Mouse (Mus musculus) forebrain, embryonic 16.5 days (tissue): Measurements from ENCODE around the gene Ccdc7a. TPM values are rescaled to one million over a fixed set of nuclear protein-coding genes. Genes with fewer than 3 reads are reported as not detected.

ENCODE experiments used
- ATAC-seq: fragments of 200-750 bp; cut with Nextera tagmentation; 2 replicates; pipeline ENCODE4 v1.8.0; 2017; ENCODE audit warnings: mild to moderate bottlenecking, moderate library complexity
- H3K27ac ChIP-seq: fragments of 300-500 bp; sonication (generic); 2 replicates; pipeline ENCODE4 v1.5.1; 2014; ENCODE audit warnings: low read length, control low read depth
- H3K27me3 ChIP-seq: fragments of 300-500 bp; sonication (generic); replicated peaks from 2 replicates; pipeline ENCODE4 v1.6.1; 2014; ENCODE audit warnings: low read length; ENCODE audit not compliant: control insufficient read depth, insufficient read depth
- H3K36me3 ChIP-seq: fragments of 300-500 bp; sonication (generic); 2 replicates; pipeline ENCODE4 v1.6.1; 2014; ENCODE audit not compliant: control insufficient read depth, insufficient read depth
- H3K4me1 ChIP-seq: fragments of 300-500 bp; sonication (generic); replicated peaks from 2 replicates; pipeline ENCODE4 v1.6.1; 2014; ENCODE audit warnings: low read length; ENCODE audit not compliant: control insufficient read depth, insufficient read depth
- H3K4me2 ChIP-seq: fragments of 300-500 bp; sonication (generic); 2 replicates; pipeline ENCODE4 v1.6.1; 2014; ENCODE audit warnings: mild to moderate bottlenecking, low read length, control low read depth
- H3K4me3 ChIP-seq: fragments of 300-500 bp; sonication (generic); replicated peaks from 2 replicates; pipeline ENCODE4 v1.5.1; 2014; ENCODE audit warnings: mild to moderate bottlenecking, low read length, control low read depth
- H3K9ac ChIP-seq: fragments of 300-500 bp; sonication (generic); replicated peaks from 2 replicates; pipeline ENCODE4 v1.6.1; 2014; ENCODE audit warnings: low read depth, low read length, control low read depth
- H3K9me3 ChIP-seq: fragments of 300-500 bp; sonication (generic); 2 replicates; pipeline ENCODE4 v1.6.1; 2016; ENCODE audit warnings: low read length; ENCODE audit not compliant: control insufficient read depth
- WGBS: fragments of 180-500 bp; shearing (Covaris S2); extraction: QIAGEN DNeasy Blood & Tissue Kit; methylation state at CpG from one replicate; pipeline ENCODE4 v1.1.7; 2014; 5-methylcytosine and 5-hydroxymethylcytosine counted together
- polyA plus RNA-seq: library from polyadenylated mRNA; unstranded; fragments of >200 nt; fragmentation: Nextera tagmentation; extraction: Ambion mirVana; gene quantifications from 2 replicates; pipeline ENCODE4 v1.2.1, GENCODE M21; 2015

Ccdc7a gene
- polyA plus RNA-seq, 1 experiment from 2014 or later, result not detected

GRCm38 (mm10) chr8:128735692-128736091, 329.6 kb downstream of the Ccdc7a start:
- H3K4me3 ChIP-seq, result no peak overlapping the region
- 97% methylated on average over 3 of the region's 3 CpGs for WGBS
- H3K4me2 ChIP-seq, result no peak overlapping the region
- H3K27me3 ChIP-seq, result no peaks in the 10 kb centered on the region
- no peak for ATAC-seq
- no peaks in the 10 kb centered on the region for H3K9me3 ChIP-seq
- H3K27ac ChIP-seq, result no peak overlapping the region
- H3K4me1 ChIP-seq, result no peaks in the 10 kb centered on the region
- peaks cover 32% of the 10 kb centered on the region for H3K36me3 ChIP-seq
- H3K9ac ChIP-seq, result no peak overlapping the region

DNA sequence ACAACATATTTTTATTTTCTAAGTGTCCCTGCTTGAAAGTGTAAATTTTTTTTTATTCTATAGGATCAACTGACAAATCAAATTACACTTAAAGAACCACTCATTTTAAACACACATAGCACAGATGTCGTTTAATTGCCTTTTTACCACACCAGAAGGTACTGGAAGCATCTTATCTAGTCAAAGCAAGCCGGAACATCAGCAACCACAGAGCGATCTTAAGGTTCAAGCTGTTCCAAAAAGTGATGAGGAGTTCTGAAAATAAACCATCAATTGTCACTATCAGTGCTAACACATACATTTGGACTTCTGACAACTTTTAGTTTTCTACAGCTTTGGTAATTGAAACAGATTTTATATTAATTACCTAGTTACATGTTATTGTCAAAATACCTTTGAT, 331.2 kb downstream of the Ccdc7a start:
- 78% methylated on average over 3 of the region's 3 CpGs for WGBS
- H3K36me3 ChIP-seq, result peaks cover 33% of the 10 kb centered on the region
- no peak for ATAC-seq
- no peaks in the 10 kb centered on the region for H3K9me3 ChIP-seq
- H3K27ac ChIP-seq, result no peak overlapping the region
- H3K4me3 ChIP-seq, result no peak overlapping the region
- H3K27me3 ChIP-seq, result no peaks in the 10 kb centered on the region
- no peak overlapping the region for H3K4me2 ChIP-seq
- H3K4me1 ChIP-seq, result no peaks in the 10 kb centered on the region
- no peak overlapping the region for H3K9ac ChIP-seq

DNA sequence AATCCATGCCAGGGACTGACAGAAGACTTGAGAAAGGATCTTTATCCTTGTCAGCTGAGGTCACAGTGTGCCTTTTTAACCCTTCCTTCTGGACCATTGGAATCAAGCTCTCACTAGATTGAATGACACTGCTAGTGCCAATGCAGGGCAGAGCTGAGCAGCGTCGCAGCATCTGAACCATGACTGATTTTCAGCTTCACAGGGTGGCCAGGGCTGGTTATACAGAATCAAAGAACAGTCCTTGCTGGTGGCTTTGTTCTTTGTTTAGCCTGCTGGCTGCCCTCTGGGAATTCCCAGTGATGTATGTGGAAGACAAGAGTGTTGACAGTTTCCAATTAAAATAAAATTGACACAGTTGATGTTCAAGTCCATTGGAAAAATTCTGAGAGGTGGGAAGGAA, 333.1 kb downstream of the Ccdc7a start:
- Histone ChIP-seq H3K9me3 (no peaks in the 10 kb centered on the region), H3K27me3 (no peaks in the 10 kb centered on the region), H3K4me2 (no peak overlapping the region), H3K36me3 (peaks cover 28% of the 10 kb centered on the region), H3K4me1 (no peaks in the 10 kb centered on the region), H3K4me3 (no peak overlapping the region), H3K27ac (no peak overlapping the region), H3K9ac (no peak overlapping the region)
- no peak for ATAC-seq
- WGBS, result 53% methylated on average over 2 of the region's 2 CpGs

DNA sequence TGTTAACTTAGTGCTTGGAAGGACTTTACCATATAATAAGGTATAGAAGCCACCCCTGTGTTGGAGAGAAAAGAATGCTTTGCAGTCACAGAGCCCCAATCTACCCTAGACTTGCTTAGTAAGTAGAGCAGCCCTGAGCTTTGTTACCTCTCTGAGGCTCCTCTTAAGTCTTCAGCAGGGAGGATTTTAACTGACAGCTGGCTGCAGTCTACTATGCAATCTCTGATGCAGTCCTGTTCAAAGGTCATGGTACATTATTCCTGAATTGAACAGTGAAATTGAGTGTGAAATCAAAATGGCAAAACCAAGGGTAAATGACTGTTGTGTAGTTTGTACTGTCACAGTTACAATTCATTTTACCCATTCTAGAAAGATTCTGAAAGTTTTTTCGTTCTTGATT, 338.1 kb downstream of the Ccdc7a start:
- H3K4me2 ChIP-seq, result no peak overlapping the region
- H3K27me3 ChIP-seq, result no peaks in the 10 kb centered on the region
- H3K4me1 ChIP-seq, result no peaks in the 10 kb centered on the region
- no peak for ATAC-seq
- no peak overlapping the region for H3K4me3 ChIP-seq
- H3K9me3 ChIP-seq, result no peaks in the 10 kb centered on the region
- H3K36me3 ChIP-seq, result peaks cover 20% of the 10 kb centered on the region
- no peak overlapping the region for H3K27ac ChIP-seq
- 90% methylated on average over 1 of the region's 1 CpGs for WGBS
- H3K9ac ChIP-seq, result no peak overlapping the region

- Histone ChIP-seq H3K9me3 (no peaks in the 10 kb centered on the region), H3K4me1 (no peaks in the 10 kb centered on the region), H3K27me3 (no peaks in the 10 kb centered on the region), H3K36me3 (peaks cover 23% of the 10 kb centered on the region), H3K4me3 (no peak overlapping the region), H3K27ac (no peak overlapping the region), H3K4me2 (no peak overlapping the region), H3K9ac (no peak overlapping the region)
- WGBS, result 81% methylated on average over 1 of the region's 1 CpGs
- ATAC-seq, result peak; percentile 62; the same call in 1 of the 2 replicates
These were observed 340.5 kb downstream of the Ccdc7a start for GRCm38 (mm10) chr8:128724819-128725218.

- H3K27ac ChIP-seq, result no peak overlapping the region
- H3K36me3 ChIP-seq, result peaks cover 40% of the 10 kb centered on the region
- no peak overlapping the region for H3K9ac ChIP-seq
- H3K4me2 ChIP-seq, result no peak overlapping the region
- no peak for ATAC-seq
- no peaks in the 10 kb centered on the region for H3K9me3 ChIP-seq
- H3K4me1 ChIP-seq, result no peaks in the 10 kb centered on the region
- no peak overlapping the region for H3K4me3 ChIP-seq
- no peaks in the 10 kb centered on the region for H3K27me3 ChIP-seq
These were observed 349.1 kb downstream of the Ccdc7a start for GRCm38 (mm10) chr8:128716184-128716583.

DNA sequence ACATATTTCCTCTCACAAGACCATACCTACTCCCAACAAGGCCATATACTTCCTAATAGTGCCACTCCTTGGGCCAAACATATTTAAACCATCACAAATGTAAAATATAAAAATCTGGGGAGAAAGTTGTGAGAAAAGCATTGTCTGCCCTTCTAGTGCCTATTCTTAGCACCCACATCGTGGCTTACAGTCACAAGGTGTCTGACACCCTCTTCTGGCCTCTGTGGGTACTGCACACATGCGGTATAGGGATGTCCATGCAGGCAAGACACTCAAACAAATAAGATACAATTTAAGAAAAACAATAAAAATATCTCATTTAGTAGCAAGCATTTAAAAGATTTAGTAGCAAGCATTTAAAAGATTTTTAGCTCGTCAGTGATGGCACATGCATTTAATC, 356.1 kb downstream of the Ccdc7a start:
- ATAC-seq, result peak; percentile 55
- no peaks in the 10 kb centered on the region for H3K9me3 ChIP-seq
- peaks cover 15% of the 10 kb centered on the region for H3K36me3 ChIP-seq
- no peak overlapping the region for H3K4me3 ChIP-seq
- H3K27me3 ChIP-seq, result no peaks in the 10 kb centered on the region
- H3K9ac ChIP-seq, result no peak overlapping the region
- H3K27ac ChIP-seq, result no peak overlapping the region
- H3K4me1 ChIP-seq, result peaks cover 2% of the 10 kb centered on the region
- no peak overlapping the region for H3K4me2 ChIP-seq
- 47% methylated on average over 3 of the region's 3 CpGs for WGBS

- no peaks in the 10 kb centered on the region for H3K27me3 ChIP-seq
- ATAC-seq, result no peak
- WGBS, result 88% methylated on average over 2 of the region's 2 CpGs
- no peak overlapping the region for H3K27ac ChIP-seq
- peaks cover 2% of the 10 kb centered on the region for H3K4me1 ChIP-seq
- no peaks in the 10 kb centered on the region for H3K9me3 ChIP-seq
- no peak overlapping the region for H3K9ac ChIP-seq
- H3K4me2 ChIP-seq, result no peak overlapping the region
- no peaks in the 10 kb centered on the region for H3K36me3 ChIP-seq
- no peak overlapping the region for H3K4me3 ChIP-seq
These were observed 360.5 kb downstream of the Ccdc7a start for GRCm38 (mm10) chr8:128704836-128705235.

GRCm38 (mm10) chr8:128704376-128704775, 360.9 kb downstream of the Ccdc7a start:
- Histone ChIP-seq H3K9ac (no peak overlapping the region), H3K9me3 (no peaks in the 10 kb centered on the region), H3K4me3 (no peak overlapping the region), H3K4me2 (no peak overlapping the region), H3K4me1 (peaks cover 2% of the 10 kb centered on the region), H3K27me3 (no peaks in the 10 kb centered on the region), H3K36me3 (no peaks in the 10 kb centered on the region), H3K27ac (no peak overlapping the region)
- ATAC-seq, result no peak
- 68% methylated on average over 1 of the region's 1 CpGs for WGBS

DNA sequence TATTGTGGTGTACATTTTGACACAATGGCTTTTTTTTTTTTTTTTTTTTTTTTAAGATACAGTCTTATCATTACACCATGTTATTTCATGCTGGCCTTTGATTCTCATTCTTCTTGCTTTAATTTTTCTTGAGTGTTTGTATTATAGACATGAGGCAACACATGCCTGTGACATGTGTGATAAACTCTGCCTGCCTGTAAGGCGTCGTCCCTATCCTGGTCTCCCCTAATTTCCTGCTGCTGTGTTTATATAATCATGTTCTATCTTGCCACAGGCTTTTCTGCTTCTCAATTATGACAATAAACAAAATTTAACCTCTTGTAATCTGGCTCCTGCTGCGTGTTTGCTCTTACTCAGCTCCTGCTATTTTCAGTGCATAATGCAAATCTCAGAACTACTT, 367.4 kb downstream of the Ccdc7a start:
- 61% methylated on average over 3 of the region's 3 CpGs for WGBS
- Histone ChIP-seq H3K4me2 (no peak overlapping the region), H3K27ac (no peak overlapping the region), H3K9me3 (no peaks in the 10 kb centered on the region), H3K9ac (no peak overlapping the region), H3K4me1 (no peaks in the 10 kb centered on the region), H3K27me3 (no peaks in the 10 kb centered on the region), H3K4me3 (no peak overlapping the region), H3K36me3 (no peaks in the 10 kb centered on the region)
- no peak for ATAC-seq
